Mouse (Mus musculus) intestine, embryonic 15.5 days (tissue): ENCODE data around the gene Mbtps2. TPM values are rescaled to one million over a fixed set of nuclear protein-coding genes. Genes with fewer than 3 reads are reported as not detected.
A peak's percentile ranks its signal among the peaks of the same experiment; 100 is the strongest.

ENCODE experiments used
- ATAC-seq: fragments of 200-750 bp; cut with Nextera tagmentation; 2 replicates; pipeline ENCODE4 v1.8.0; 2017; ENCODE audit warnings: moderate TSS enrichment, moderate library complexity
- H3K27ac ChIP-seq: fragments of 300-500 bp; sonication (generic); 2 replicates; pipeline ENCODE4 v1.5.1; 2015; ENCODE audit warnings: mild to moderate bottlenecking, inconsistent platforms
- H3K27me3 ChIP-seq: fragments of 300-500 bp; sonication (generic); replicated peaks from 2 replicates; pipeline ENCODE4 v1.6.1; 2015; ENCODE audit warnings: inconsistent platforms
- H3K36me3 ChIP-seq: fragments of 300-500 bp; sonication (generic); 2 replicates; pipeline ENCODE4 v1.6.1; 2015; ENCODE audit warnings: inconsistent platforms
- H3K4me1 ChIP-seq: fragments of 300-500 bp; sonication (generic); replicated peaks from 2 replicates; pipeline ENCODE4 v1.6.1; 2015; ENCODE audit warnings: inconsistent platforms
- H3K4me2 ChIP-seq: fragments of 300-500 bp; sonication (generic); replicated peaks from 2 replicates; pipeline ENCODE4 v1.6.1; 2015; ENCODE audit warnings: mild to moderate bottlenecking, inconsistent platforms
- H3K4me3 ChIP-seq: fragments of 300-500 bp; sonication (generic); replicated peaks from 2 replicates; pipeline ENCODE4 v1.5.1; 2015; ENCODE audit warnings: inconsistent platforms
- H3K9ac ChIP-seq: fragments of 300-500 bp; sonication (generic); 2 replicates; pipeline ENCODE4 v1.6.1; 2015; ENCODE audit warnings: inconsistent platforms
- H3K9me3 ChIP-seq: fragments of 300-500 bp; sonication (generic); 2 replicates; pipeline ENCODE4 v1.6.1; 2016; ENCODE audit warnings: inconsistent platforms
- WGBS: fragments of 180-500 bp; shearing (Covaris S2); methylation state at CpG from one replicate; pipeline ENCODE4 v1.1.7; 2015; 5-methylcytosine and 5-hydroxymethylcytosine counted together
- polyA plus RNA-seq: library from polyadenylated mRNA; unstranded; fragments of >200 nt; fragmentation: Nextera tagmentation; extraction: Ambion mirVana; gene quantifications from 2 replicates; pipeline ENCODE4 v1.2.1, GENCODE M21; 2015

The Mbtps2 gene
- polyA plus RNA-seq, 1 experiment from 2014 or later, result 21.4 TPM

DNA sequence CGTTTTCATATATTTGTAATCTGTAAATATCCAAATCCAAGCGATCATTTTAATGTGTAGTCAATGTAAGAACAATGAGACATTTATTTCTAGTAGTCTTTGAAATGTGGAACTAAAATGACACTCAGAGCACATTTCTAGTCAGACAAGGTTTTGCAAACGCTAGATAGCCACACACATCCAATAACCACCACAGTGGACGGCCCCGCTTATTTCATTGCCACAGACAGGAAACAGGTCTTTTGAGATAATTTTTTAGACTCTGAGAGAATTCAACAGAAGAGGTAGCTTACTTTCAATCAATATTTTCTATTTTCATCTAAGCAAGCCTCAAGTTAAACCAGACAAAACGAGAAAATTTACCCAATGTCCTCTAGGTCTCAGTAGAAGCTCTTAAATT lies 2.6 kb downstream of the Mbtps2 start:
- 80% methylated on average over 6 of the region's 6 CpGs for WGBS
- H3K36me3 ChIP-seq, result no peaks in the 10 kb centered on the region
- H3K27ac ChIP-seq, result no peak overlapping the region

DNA sequence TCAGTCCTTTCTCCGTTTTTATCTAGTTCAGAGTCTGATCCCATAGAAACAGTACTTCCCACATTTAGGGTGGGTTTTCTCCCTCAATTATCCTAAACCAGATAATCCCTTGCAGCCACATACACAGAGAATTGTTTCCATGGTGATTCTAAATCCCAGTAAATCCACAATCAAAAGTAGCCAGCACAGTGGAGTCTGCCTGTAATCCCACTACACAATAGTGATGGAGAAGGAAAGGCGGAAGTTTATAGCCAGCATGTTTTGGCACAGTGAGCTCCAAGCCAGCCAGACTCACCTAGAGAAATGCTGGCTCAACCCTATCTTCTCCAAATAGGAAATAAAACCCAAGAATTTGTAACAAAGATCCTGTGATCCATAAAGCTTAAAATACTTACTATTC lies 3.9 kb downstream of the Mbtps2 start:
- H3K4me2 ChIP-seq, result no peak overlapping the region
- H3K27me3 ChIP-seq, result no peaks in the 10 kb centered on the region
- no peak overlapping the region for H3K9ac ChIP-seq
- 80% methylated on average over 2 of the region's 2 CpGs for WGBS
- no peaks in the 10 kb centered on the region for H3K9me3 ChIP-seq
- H3K4me3 ChIP-seq, result no peak overlapping the region
- no peaks in the 10 kb centered on the region for H3K4me1 ChIP-seq
- no peak overlapping the region for H3K27ac ChIP-seq
- no peak for ATAC-seq
- no peaks in the 10 kb centered on the region for H3K36me3 ChIP-seq

More for the DNA sequence above, 2.6 kb downstream of the Mbtps2 start:
- no peaks in the 10 kb centered on the region for H3K9me3 ChIP-seq
- ATAC-seq, result no peak
- no peak overlapping the region for H3K9ac ChIP-seq
- H3K4me3 ChIP-seq, result no peak overlapping the region
- no peaks in the 10 kb centered on the region for H3K4me1 ChIP-seq
- H3K4me2 ChIP-seq, result no peak overlapping the region
- no peaks in the 10 kb centered on the region for H3K27me3 ChIP-seq

GRCm38 (mm10) chrX:157587001-157587400 lies 11.5 kb downstream of the Mbtps2 start:
- Histone ChIP-seq H3K27me3 (no peaks in the 10 kb centered on the region), H3K9ac (no peak overlapping the region), H3K36me3 (no peaks in the 10 kb centered on the region), H3K4me3 (no peak overlapping the region), H3K4me2 (no peak overlapping the region), H3K4me1 (no peaks in the 10 kb centered on the region), H3K9me3 (no peaks in the 10 kb centered on the region), H3K27ac (no peak overlapping the region)
- 71% methylated on average over 5 of the region's 5 CpGs for WGBS
- ATAC-seq, result no peak

DNA sequence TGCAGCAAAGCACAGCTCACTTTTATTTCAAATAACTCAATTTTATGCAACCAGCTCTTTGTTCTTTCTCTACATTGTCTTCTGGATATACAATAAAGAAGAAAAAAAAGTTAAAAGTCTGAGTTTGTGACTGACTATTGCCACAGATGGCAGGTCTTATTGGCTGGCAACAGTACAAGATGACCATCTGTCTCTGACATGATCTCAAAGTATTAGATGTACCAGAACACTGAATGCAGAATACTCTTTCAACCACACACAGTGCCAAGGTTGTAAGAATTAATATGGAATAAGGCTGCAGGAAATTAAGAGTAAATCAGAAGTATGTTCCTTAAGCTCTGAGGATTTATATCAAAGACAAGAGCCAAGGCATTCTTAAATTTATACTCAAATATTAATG lies 12.1 kb downstream of the Mbtps2 start:
- H3K4me3 ChIP-seq, result no peak overlapping the region
- no peak for ATAC-seq

DNA sequence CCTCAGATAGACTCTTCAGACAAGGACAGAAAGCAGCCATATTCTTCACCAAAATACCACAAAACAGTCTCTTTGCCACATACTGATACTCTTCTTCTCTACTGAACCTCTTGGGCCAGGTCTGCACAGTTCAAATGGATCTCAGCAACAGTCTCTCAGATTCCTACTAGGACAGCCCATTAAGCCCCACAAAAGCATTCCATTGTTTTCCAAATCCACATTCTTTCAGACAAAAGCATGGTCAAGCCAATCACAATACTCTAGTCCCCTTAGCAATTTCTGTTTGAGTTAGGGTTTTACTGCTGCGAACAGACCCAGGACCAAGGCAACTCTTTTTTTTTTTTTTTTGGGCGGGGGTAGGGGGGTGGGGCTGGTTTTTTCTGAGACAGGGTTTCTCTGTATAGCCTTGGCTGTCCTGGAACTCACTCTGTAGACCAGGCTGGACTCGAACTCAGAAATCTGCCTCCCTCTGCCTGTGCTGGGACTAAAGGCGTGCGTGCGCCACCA lies 19.4 kb downstream of the Mbtps2 start:
- 79% methylated on average over 6 of the region's 6 CpGs for WGBS
- no peak overlapping the region for H3K9ac ChIP-seq
- no peak overlapping the region for H3K4me2 ChIP-seq
- no peaks in the 10 kb centered on the region for H3K27me3 ChIP-seq
- H3K27ac ChIP-seq, result no peak overlapping the region
- no peak for ATAC-seq
- H3K4me1 ChIP-seq, result no peaks in the 10 kb centered on the region
- no peaks in the 10 kb centered on the region for H3K9me3 ChIP-seq
- H3K36me3 ChIP-seq, result no peaks in the 10 kb centered on the region
- H3K4me3 ChIP-seq, result no peak overlapping the region

More for the DNA sequence above, 12.1 kb downstream of the Mbtps2 start:
- H3K9ac ChIP-seq, result no peak overlapping the region
- no peak overlapping the region for H3K4me2 ChIP-seq
- no peaks in the 10 kb centered on the region for H3K36me3 ChIP-seq
- no peaks in the 10 kb centered on the region for H3K9me3 ChIP-seq
- no peak overlapping the region for H3K27ac ChIP-seq
- no peaks in the 10 kb centered on the region for H3K4me1 ChIP-seq
- no peaks in the 10 kb centered on the region for H3K27me3 ChIP-seq

DNA sequence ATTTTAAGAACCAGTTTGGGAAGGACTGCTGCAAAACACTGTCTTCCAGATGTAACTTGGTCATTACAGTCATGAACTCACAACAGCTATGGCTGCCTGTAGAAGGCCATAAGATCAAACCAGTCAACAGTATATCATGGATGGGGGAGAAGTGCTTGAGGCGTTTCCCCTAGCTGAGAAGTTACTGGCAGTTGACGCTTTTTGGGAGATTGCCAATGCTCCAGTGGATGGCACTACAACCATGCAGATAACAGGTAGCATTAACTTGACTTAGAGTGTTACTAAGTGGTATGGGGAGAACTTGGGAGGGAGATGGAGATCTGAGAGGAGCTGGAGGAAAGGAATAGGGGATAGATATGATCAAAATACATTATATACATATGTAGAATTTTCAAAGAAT lies 23.8 kb downstream of the Mbtps2 start:
- Histone ChIP-seq H3K27ac (no peak overlapping the region), H3K36me3 (no peaks in the 10 kb centered on the region), H3K27me3 (no peaks in the 10 kb centered on the region), H3K9me3 (no peaks in the 10 kb centered on the region), H3K4me3 (no peak overlapping the region), H3K9ac (no peak overlapping the region), H3K4me1 (no peaks in the 10 kb centered on the region), H3K4me2 (no peak overlapping the region)
- 88% methylated on average over 2 of the region's 2 CpGs for WGBS
- no peak for ATAC-seq

DNA sequence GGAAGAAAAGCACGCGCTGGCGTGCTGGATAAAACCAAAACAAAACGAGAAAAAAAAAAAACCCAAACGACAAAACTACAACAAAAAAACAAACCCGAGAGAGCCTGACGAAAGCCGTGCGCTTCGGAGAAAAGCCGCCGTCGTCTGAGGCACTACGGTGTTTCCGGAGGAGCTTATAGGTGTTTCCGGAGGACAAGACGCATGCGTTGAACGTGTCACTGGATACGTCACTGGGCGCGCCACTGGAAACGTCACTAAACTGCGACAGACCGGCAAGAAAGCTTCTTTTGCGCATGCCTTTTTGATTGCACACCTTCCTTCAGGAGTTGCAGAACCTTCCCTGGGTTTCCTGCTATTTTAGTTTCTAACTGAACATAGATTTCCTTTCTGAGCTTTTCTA lies 29.7 kb downstream of the Mbtps2 start, which contains the start of gene Yy2:
Gene Yy2, minus strand, starts transcription at position 146 of the 400 bp plus-strand sequence.
- H3K4me3 ChIP-seq, result no peak within 1 kb of the TSS
- WGBS, result 85% methylated on average over 26 of the region's 26 CpGs
- no peak within 1 kb of the TSS for H3K9ac ChIP-seq
- no peaks in the 10 kb centered on the region for H3K27me3 ChIP-seq
- no peak within 1 kb of the TSS for H3K4me2 ChIP-seq
- ATAC-seq, result no peak
- H3K36me3 ChIP-seq, result no peaks in the 10 kb centered on the region
- no peaks in the 10 kb centered on the region for H3K4me1 ChIP-seq
- no peak within 1 kb of the TSS for H3K27ac ChIP-seq
- H3K9me3 ChIP-seq, result no peaks in the 10 kb centered on the region

DNA sequence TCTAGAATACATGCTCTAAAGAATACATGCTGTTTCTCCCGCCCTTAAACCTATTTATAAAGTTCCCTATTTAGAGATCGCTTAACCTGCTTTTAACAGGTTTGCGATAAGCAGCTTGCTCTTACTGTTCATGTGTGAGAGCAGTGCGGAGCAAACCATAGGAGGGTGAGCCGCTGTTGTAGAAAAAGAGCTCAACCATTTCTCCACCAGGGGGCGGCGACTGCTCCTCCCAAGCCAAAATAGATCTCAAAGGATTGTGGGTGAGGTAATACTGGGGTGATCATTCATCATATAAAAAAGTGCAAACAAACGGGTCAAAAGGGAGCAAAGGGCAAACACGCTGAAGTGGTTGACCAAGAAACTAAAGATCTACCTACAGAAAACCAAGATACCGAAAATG lies 34.7 kb downstream of the Mbtps2 start:
- no peaks in the 10 kb centered on the region for H3K27me3 ChIP-seq
- no peaks in the 10 kb centered on the region for H3K36me3 ChIP-seq
- H3K4me1 ChIP-seq, result no peaks in the 10 kb centered on the region
- no peak overlapping the region for H3K27ac ChIP-seq
- H3K4me2 ChIP-seq, result no peak overlapping the region
- H3K9ac ChIP-seq, result no peak overlapping the region
- no peaks in the 10 kb centered on the region for H3K9me3 ChIP-seq
- H3K4me3 ChIP-seq, result no peak overlapping the region
- no peak for ATAC-seq
- WGBS, result 71% methylated on average over 10 of the region's 10 CpGs

- 13% methylated on average over 3 of the region's 3 CpGs for WGBS
- no peak overlapping the region for H3K4me3 ChIP-seq
- H3K9me3 ChIP-seq, result no peaks in the 10 kb centered on the region
- no peaks in the 10 kb centered on the region for H3K4me1 ChIP-seq
- no peaks in the 10 kb centered on the region for H3K36me3 ChIP-seq
- ATAC-seq, result peak; percentile 97
- no peaks in the 10 kb centered on the region for H3K27me3 ChIP-seq
- no peak overlapping the region for H3K4me2 ChIP-seq
- no peak overlapping the region for H3K27ac ChIP-seq
- no peak overlapping the region for H3K9ac ChIP-seq
Measured at GRCm38 (mm10) chrX:157547082-157547481, 51.4 kb downstream of the Mbtps2 start.

- no peaks in the 10 kb centered on the region for H3K36me3 ChIP-seq
- H3K9ac ChIP-seq, result no peak overlapping the region
- no peaks in the 10 kb centered on the region for H3K27me3 ChIP-seq
- no peak overlapping the region for H3K4me3 ChIP-seq
- no peak overlapping the region for H3K4me2 ChIP-seq
- no peaks in the 10 kb centered on the region for H3K9me3 ChIP-seq
- no peak overlapping the region for H3K27ac ChIP-seq
- no peak for ATAC-seq
- H3K4me1 ChIP-seq, result no peaks in the 10 kb centered on the region
- WGBS, result 68% methylated on average over 5 of the region's 5 CpGs
Measured at GRCm38 (mm10) chrX:157506400-157506799, 92.1 kb downstream of the Mbtps2 start.

DNA sequence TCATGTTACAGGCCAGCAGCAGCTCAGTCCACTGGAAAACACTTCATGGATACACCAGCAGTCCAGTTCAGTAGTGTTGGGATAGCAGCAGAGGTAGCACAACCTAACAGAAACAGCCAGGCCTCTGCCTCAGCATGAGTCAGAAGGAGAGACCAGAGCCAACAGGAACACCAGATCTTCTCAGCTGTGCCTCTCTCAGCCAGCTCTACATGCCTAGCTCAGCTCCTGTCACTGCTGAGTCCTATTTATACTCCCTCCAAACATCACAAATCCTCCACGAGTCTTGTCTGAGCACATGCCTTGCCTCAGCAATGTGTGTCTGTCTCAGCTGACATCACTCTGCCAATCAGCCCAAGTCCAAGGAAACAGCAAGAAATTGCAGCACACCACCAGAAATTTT lies 94.0 kb downstream of the Mbtps2 start:
- 60% methylated on average over 1 of the region's 1 CpGs for WGBS
- H3K9me3 ChIP-seq, result no peaks in the 10 kb centered on the region
- H3K9ac ChIP-seq, result no peak overlapping the region
- H3K36me3 ChIP-seq, result no peaks in the 10 kb centered on the region
- H3K27me3 ChIP-seq, result no peaks in the 10 kb centered on the region
- H3K4me2 ChIP-seq, result no peak overlapping the region
- no peak for ATAC-seq
- H3K4me1 ChIP-seq, result no peaks in the 10 kb centered on the region
- no peak overlapping the region for H3K4me3 ChIP-seq
- H3K27ac ChIP-seq, result no peak overlapping the region

DNA sequence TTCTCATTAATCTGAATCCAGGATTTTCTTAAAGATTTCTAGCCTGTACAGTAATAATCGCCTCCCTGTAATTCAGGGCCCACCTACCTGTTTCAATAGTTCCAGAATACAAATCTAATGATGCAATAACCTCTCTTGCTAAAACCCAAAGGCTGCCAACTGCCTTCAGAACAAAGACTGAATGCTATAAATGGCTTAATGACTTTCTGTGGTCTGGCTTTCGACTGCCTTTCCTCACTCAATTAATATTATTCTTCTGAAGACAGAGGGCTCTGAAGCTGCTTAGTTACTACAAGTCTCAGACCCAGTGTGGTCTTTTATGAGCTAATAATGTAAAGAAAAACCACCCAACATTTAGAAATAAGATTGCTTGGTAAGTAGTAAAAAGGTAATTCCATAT lies 96.6 kb downstream of the Mbtps2 start:
- H3K27me3 ChIP-seq, result no peaks in the 10 kb centered on the region
- WGBS, result 74% methylated on average over 2 of the region's 2 CpGs
- H3K36me3 ChIP-seq, result no peaks in the 10 kb centered on the region
- no peak overlapping the region for H3K4me2 ChIP-seq
- no peak overlapping the region for H3K27ac ChIP-seq
- H3K4me1 ChIP-seq, result no peaks in the 10 kb centered on the region
- no peak overlapping the region for H3K4me3 ChIP-seq
- no peak overlapping the region for H3K9ac ChIP-seq
- H3K9me3 ChIP-seq, result no peaks in the 10 kb centered on the region
- no peak for ATAC-seq

DNA sequence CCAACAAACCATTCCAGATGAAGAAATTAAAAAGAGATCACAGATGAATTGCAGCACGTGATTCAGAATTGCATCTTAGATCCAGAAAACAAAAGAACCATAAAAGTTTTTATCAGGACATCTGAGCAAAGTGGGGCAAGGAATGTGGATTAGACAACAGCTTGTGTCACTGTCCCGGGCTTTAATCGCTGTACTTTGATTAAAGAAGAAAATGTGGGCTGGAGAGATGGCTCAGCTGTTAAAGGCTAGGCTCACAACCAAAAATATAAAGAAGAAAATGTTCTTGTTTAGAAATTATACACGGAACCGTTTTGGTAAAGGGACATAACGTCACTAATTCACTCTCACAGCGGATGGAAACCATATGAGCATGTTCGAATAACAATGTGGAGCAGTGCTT lies 98.5 kb downstream of the Mbtps2 start:
- Histone ChIP-seq H3K4me1 (no peaks in the 10 kb centered on the region), H3K27me3 (no peaks in the 10 kb centered on the region), H3K9ac (no peak overlapping the region), H3K9me3 (no peaks in the 10 kb centered on the region), H3K36me3 (no peaks in the 10 kb centered on the region), H3K4me2 (no peak overlapping the region), H3K4me3 (no peak overlapping the region), H3K27ac (no peak overlapping the region)
- 75% methylated on average over 8 of the region's 8 CpGs for WGBS
- no peak for ATAC-seq
